Mouse (Mus musculus): ENCODE data around the gene Ski. TPM values are rescaled to one million over a fixed set of nuclear protein-coding genes. Genes with fewer than 3 reads are reported as not detected.

The Ski gene
- total and polyA plus RNA-seq, 2 experiments from 2014 or later, result 8.4 to 63.1 TPM

GRCm38 (mm10) chr4:155228461-155228860 is 6.1 kb upstream of the Ski start:
- Histone ChIP-seq H3K9ac (replicated peaks; ENCODE audit: low read length, poor library complexity, severe bottlenecking) (no peak overlapping the region), H3K27me3 (ENCODE audit: insufficient read depth, low read length) (no peaks in the 10 kb centered on the region), H3K9me3 (ENCODE audit: low read length) (no peaks in the 10 kb centered on the region), H3K36me3 (ENCODE audit: insufficient read depth, low read length) (no peaks in the 10 kb centered on the region), H3K4me2 (ENCODE audit: low read depth, low read length, poor library complexity, severe bottlenecking) (no peak overlapping the region), H3K27ac (ENCODE audit: low read depth, low read length) (no peak overlapping the region), H3K4me3 (ENCODE audit: low read depth, low read length) (no peak overlapping the region), H3K4me1 (ENCODE audit: insufficient read depth, low read length) (peaks cover 3% of the 10 kb centered on the region; the same call in 1 of the 2 replicates)
- DNase-seq (ENCODE audit: low spot score) (no peak), ATAC-seq (ENCODE audit: low FRiP score) (no peak)
- TF ChIP-seq CTCF (IDR thresholded peaks at IDR 0.05), result no peak
- WGBS, result 85% methylated on average over 5 of the region's 5 CpGs

GRCm38 (mm10) chr4:155227986-155228385 is 5.6 kb upstream of the Ski start:
- H3K9me3 ChIP-seq (ENCODE audit: low read length), result no peaks in the 10 kb centered on the region
- H3K27ac ChIP-seq (ENCODE audit: low read depth, low read length), result no peak overlapping the region
- no peak for ATAC-seq (ENCODE audit: low FRiP score)
- DNase-seq (ENCODE audit: low spot score), result no peak
- no peaks in the 10 kb centered on the region for H3K36me3 ChIP-seq (ENCODE audit: insufficient read depth, low read length)
- no peak for TF ChIP-seq CTCF (IDR thresholded peaks at IDR 0.05)
- H3K4me1 ChIP-seq (ENCODE audit: insufficient read depth, low read length), result no peaks in the 10 kb centered on the region
- H3K4me3 ChIP-seq (ENCODE audit: low read depth, low read length), result no peak overlapping the region
- no peak overlapping the region for H3K9ac ChIP-seq (replicated peaks; ENCODE audit: low read length, poor library complexity, severe bottlenecking)
- H3K27me3 ChIP-seq (ENCODE audit: insufficient read depth, low read length), result no peaks in the 10 kb centered on the region
- WGBS, result 84% methylated on average over 4 of the region's 4 CpGs
- no peak overlapping the region for H3K4me2 ChIP-seq (ENCODE audit: low read depth, low read length, poor library complexity, severe bottlenecking)

GRCm38 (mm10) chr4:155225918-155226317 is 3.5 kb upstream of the Ski start:
- Histone ChIP-seq H3K4me2 (ENCODE audit: low read depth, low read length, poor library complexity, severe bottlenecking) (no peak overlapping the region), H3K36me3 (ENCODE audit: insufficient read depth, low read length) (no peaks in the 10 kb centered on the region), H3K9me3 (ENCODE audit: low read length) (no peaks in the 10 kb centered on the region), H3K27me3 (ENCODE audit: insufficient read depth, low read length) (no peaks in the 10 kb centered on the region), H3K27ac (ENCODE audit: low read depth, low read length) (no peak overlapping the region), H3K9ac (replicated peaks; ENCODE audit: low read length, poor library complexity, severe bottlenecking) (no peak overlapping the region), H3K4me3 (ENCODE audit: low read depth, low read length) (no peak overlapping the region), H3K4me1 (ENCODE audit: insufficient read depth, low read length) (no peaks in the 10 kb centered on the region)
- WGBS, result 76% methylated on average over 5 of the region's 5 CpGs
- ATAC-seq (ENCODE audit: low FRiP score) (no peak), DNase-seq (ENCODE audit: low spot score) (no peak)
- no peak for TF ChIP-seq CTCF (IDR thresholded peaks at IDR 0.05)

GRCm38 (mm10) chr4:155223594-155224528 is 1.5 kb upstream of the Ski start:
- peak overlapping the region; percentile 79 for H3K9ac ChIP-seq (replicated peaks; ENCODE audit: low read length, poor library complexity, severe bottlenecking)
- H3K27me3 ChIP-seq (ENCODE audit: insufficient read depth, low read length), result no peaks in the 10 kb centered on the region
- no peaks in the 10 kb centered on the region for H3K36me3 ChIP-seq (ENCODE audit: insufficient read depth, low read length)
- no peaks in the 10 kb centered on the region for H3K9me3 ChIP-seq (ENCODE audit: low read length)
- 33% methylated on average over 20 of the region's 20 CpGs for WGBS
- ATAC-seq (ENCODE audit: low FRiP score), result no peak
- TF ChIP-seq CTCF (IDR thresholded peaks at IDR 0.05), result no peak
- peak overlapping the region; percentile 80 for H3K4me3 ChIP-seq (ENCODE audit: low read depth, low read length)
- H3K4me2 ChIP-seq (ENCODE audit: low read depth, low read length, poor library complexity, severe bottlenecking), result peak overlapping the region; percentile 74
- H3K4me1 ChIP-seq (ENCODE audit: insufficient read depth, low read length), result peaks cover 14% of the 10 kb centered on the region
- H3K27ac ChIP-seq (ENCODE audit: low read depth, low read length), result peak overlapping the region; percentile 97
- no peak for DNase-seq (ENCODE audit: low spot score)

GRCm38 (mm10) chr4:155222841-155223593 is 625 bp upstream of the Ski start:
- Histone ChIP-seq H3K9ac (replicated peaks; ENCODE audit: low read length, poor library complexity, severe bottlenecking) (peak overlapping the region; percentile 95), H3K4me3 (ENCODE audit: low read depth, low read length) (peak overlapping the region; percentile 80), H3K36me3 (ENCODE audit: insufficient read depth, low read length) (no peaks in the 10 kb centered on the region), H3K4me1 (ENCODE audit: insufficient read depth, low read length) (peaks cover 22% of the 10 kb centered on the region), H3K9me3 (ENCODE audit: low read length) (no peaks in the 10 kb centered on the region), H3K27ac (ENCODE audit: low read depth, low read length) (peak overlapping the region; percentile 97), H3K27me3 (ENCODE audit: insufficient read depth, low read length) (no peaks in the 10 kb centered on the region), H3K4me2 (ENCODE audit: low read depth, low read length, poor library complexity, severe bottlenecking) (peak overlapping the region; percentile 100)
- TF ChIP-seq CTCF (IDR thresholded peaks at IDR 0.05), result peak; percentile 47
- under 1% methylated on average over 57 of the region's 116 CpGs for WGBS
- peak; percentile 100 for ATAC-seq (ENCODE audit: low FRiP score)
- peak; percentile 98 for DNase-seq (ENCODE audit: low spot score)

All from midbrain, postnatal 0 days (tissue).